Mouse (Mus musculus) left cerebral cortex, adult 9 months (tissue): ENCODE data around the gene Crip2.
A peak's percentile ranks its signal among the peaks of the same experiment; 100 is the strongest.

Source experiments
- DNase-seq, 2 experiments: peaks; one replicate each; pipeline ENCODE4 v3.0.0; 2022; ENCODE audit warnings: low spot score in 2 of 2

Gene Crip2

GRCm38 (mm10) chr12:113184945-113185344 lies 44.9 kb downstream of the Crip2 start:
- DNase-seq, result no peak

- no peak for DNase-seq
Measured at GRCm38 (mm10) chr12:113185442-113186291, 45.6 kb downstream of the Crip2 start, which contains the start of gene Tmem121. TSS of gene Tmem121 (plus strand) at chr12:113185930.

DNA sequence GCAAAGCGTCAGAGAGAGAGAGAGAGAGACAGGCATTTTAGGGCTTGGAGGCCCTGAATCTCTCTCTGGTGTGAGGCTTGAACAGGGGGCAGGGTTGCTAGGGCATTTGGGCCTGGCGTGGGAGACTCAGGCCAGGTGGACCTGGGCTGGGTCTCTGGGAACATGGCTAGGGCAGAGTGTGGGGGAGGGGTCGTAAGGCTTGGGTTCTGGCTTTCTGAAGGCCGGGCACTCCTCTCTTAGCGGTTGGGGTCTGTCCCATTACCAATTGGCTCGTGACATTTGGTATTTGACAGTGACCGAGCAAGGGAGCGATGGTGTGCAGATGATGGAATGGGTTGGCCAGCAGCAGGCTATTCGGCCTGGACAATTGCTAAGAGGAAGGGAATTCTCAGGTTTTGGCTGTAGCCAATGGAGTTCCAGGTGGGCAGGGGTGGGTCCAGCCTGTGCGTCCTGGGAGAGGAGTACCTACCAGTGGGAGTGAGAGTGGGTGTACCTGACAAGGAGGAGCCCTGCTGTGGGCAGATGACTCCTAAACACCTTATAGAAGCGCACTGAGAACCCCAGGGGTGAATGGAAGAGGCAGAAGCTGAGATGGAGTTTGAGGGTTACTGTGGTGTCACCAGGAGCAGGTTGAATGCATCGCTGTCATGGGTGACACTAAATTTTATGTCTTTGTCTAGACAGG lies 46.4 kb downstream of the Crip2 start:
- no peak for DNase-seq

DNA sequence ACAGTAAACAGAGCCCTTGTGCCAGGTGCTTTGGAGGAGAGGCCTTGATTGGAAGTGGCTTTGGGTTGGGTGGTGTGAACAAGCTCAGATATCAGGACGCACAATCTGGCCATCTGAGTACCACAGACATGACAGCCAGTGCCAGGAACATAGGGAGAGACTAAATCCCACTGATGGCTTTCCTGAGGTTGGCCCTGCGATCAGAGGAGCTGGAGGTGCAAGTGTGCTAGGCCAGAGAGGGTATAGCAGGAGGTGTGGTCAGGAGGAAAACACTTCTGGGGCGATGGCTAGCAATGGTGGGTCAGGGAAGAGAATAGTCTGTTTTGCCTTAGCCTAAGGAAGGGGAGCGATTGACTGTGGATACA lies 47.0 kb downstream of the Crip2 start:
- no peak for DNase-seq

GRCm38 (mm10) chr12:113187584-113188295 lies 47.7 kb downstream of the Crip2 start:
- DNase-seq, result peak in 1 of 2 experiments; percentile 93

- no peak for DNase-seq
Measured at GRCm38 (mm10) chr12:113188349-113189055, 48.5 kb downstream of the Crip2 start.

DNA sequence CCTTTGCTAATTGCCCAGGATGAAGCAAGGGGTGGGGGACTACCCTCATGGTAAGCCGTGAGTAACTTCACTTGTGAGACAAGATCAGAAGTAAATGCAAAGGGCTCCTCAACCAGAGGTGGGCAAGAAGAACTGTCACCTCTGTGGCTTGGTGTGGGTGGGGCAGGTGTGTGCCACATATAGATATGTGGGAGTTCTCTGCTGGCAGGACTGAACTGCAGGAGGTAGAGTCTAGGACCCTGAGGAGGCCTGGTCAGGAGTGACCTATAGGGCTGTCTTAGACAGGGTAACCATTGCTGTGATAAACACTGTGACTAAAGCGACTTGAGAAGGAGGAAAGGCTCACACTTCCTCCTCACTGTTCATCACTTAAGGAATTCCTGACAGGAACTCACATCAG lies 53.4 kb downstream of the Crip2 start:
- DNase-seq, result no peak
